Mouse (Mus musculus) brain, embryonic 14.5 days (tissue): ENCODE results near the gene Vac14. TPM values are rescaled to one million over a fixed set of nuclear protein-coding genes. Genes with fewer than 3 reads are reported as not detected.

ENCODE experiments used
- DNase-seq: peaks from one replicate; pipeline ENCODE4 v3.0.0-alpha.2; 2011; ENCODE audit warnings: low read depth
- CTCF ChIP-seq: fragments of 200-500 bp; IDR thresholded peaks from 2 replicates; pipeline ENCODE4 v1.5.1; 2012; ENCODE audit warnings: inconsistent platforms, mild to moderate bottlenecking, moderate library complexity, borderline replicate concordance; ENCODE audit not compliant: insufficient read depth, insufficient read length; ENCODE audit errors: extremely low read depth
- POLR2A ChIP-seq: fragments of 200-500 bp; IDR thresholded peaks from 2 replicates; pipeline ENCODE4 v1.6.1; 2012; ENCODE audit warnings: mild to moderate bottlenecking, inconsistent platforms, borderline replicate concordance; ENCODE audit not compliant: poor library complexity, insufficient read depth, insufficient read length, severe bottlenecking; ENCODE audit errors: extremely low read depth
- polyA plus RNA-seq: library from polyadenylated mRNA; depleted of rRNA; stranded (reverse); fragments of >200 nt; gene quantifications from 2 replicates; pipeline ENCODE4 v1.2.3, GENCODE M21; 2012

Gene Vac14
- polyA plus RNA-seq, 1 experiment, result 45.9 TPM

- DNase-seq, result no peak
- TF ChIP-seq POLR2A (no peak), CTCF (no peak)
Observed at GRCm38 (mm10) chr8:110724493-110724892, 106.1 kb downstream of the Vac14 start.

- TF ChIP-seq CTCF (no peak), POLR2A (no peak)
- DNase-seq, result peak; percentile 32
Observed at GRCm38 (mm10) chr8:110725084-110725838, 106.9 kb downstream of the Vac14 start.

- TF ChIP-seq POLR2A (no peak), CTCF (peak; percentile 83)
- DNase-seq, result peak; percentile 79
Observed at GRCm38 (mm10) chr8:110726893-110727292, 108.5 kb downstream of the Vac14 start.

- TF ChIP-seq CTCF (no peak), POLR2A (no peak)
- DNase-seq, result no peak
Observed at GRCm38 (mm10) chr8:110731346-110731859, 113.0 kb downstream of the Vac14 start.

- TF ChIP-seq CTCF (no peak), POLR2A (no peak)
- no peak for DNase-seq
Observed at GRCm38 (mm10) chr8:110733036-110733435, 114.7 kb downstream of the Vac14 start.

GRCm38 (mm10) chr8:110738591-110739195, 120.3 kb downstream of the Vac14 start:
- no peak for DNase-seq
- TF ChIP-seq CTCF, result no peak
- TF ChIP-seq POLR2A, result no peak

- TF ChIP-seq POLR2A, result no peak
- TF ChIP-seq CTCF, result no peak
- no peak for DNase-seq
Observed at GRCm38 (mm10) chr8:110740629-110741175, 122.3 kb downstream of the Vac14 start.

- TF ChIP-seq POLR2A (no peak), CTCF (no peak)
- DNase-seq, result no peak
Observed at GRCm38 (mm10) chr8:110741816-110742451, 123.5 kb downstream of the Vac14 start.

- TF ChIP-seq POLR2A (no peak), CTCF (no peak)
- no peak for DNase-seq
Observed at GRCm38 (mm10) chr8:110742452-110742818, 124.0 kb downstream of the Vac14 start.

GRCm38 (mm10) chr8:110745162-110745561, 126.8 kb downstream of the Vac14 start:
- TF ChIP-seq POLR2A (no peak), CTCF (no peak)
- no peak for DNase-seq

- no peak for TF ChIP-seq CTCF
- no peak for TF ChIP-seq POLR2A
- no peak for DNase-seq
Observed at GRCm38 (mm10) chr8:110746661-110747060, 128.3 kb downstream of the Vac14 start.
